Mouse (Mus musculus) heart, embryonic 12.5 days (tissue): ENCODE data around the gene Slc43a1. TPM values are rescaled to one million over a fixed set of nuclear protein-coding genes. Genes with fewer than 3 reads are reported as not detected.

ENCODE experiments used
- ATAC-seq: fragments of 200-750 bp; cut with Nextera tagmentation; 2 replicates; pipeline ENCODE4 v1.8.0; 2017; ENCODE audit warnings: moderate TSS enrichment, moderate library complexity; ENCODE audit not compliant: insufficient number of reproducible peaks, low FRiP score
- H3K27ac ChIP-seq: fragments of 300-500 bp; sonication (generic); 2 replicates; pipeline ENCODE4 v1.5.1; 2016; ENCODE audit warnings: mild to moderate bottlenecking, moderate library complexity; ENCODE audit not compliant: poor library complexity, severe bottlenecking
- H3K27me3 ChIP-seq: fragments of 300-500 bp; sonication (generic); replicated peaks from 2 replicates; pipeline ENCODE4 v1.6.1; 2016; ENCODE audit warnings: mild to moderate bottlenecking, moderate library complexity
- H3K36me3 ChIP-seq: fragments of 300-500 bp; sonication (generic); 2 replicates; pipeline ENCODE4 v1.6.1; 2016; ENCODE audit warnings: mild to moderate bottlenecking, moderate library complexity
- H3K4me1 ChIP-seq: fragments of 300-500 bp; sonication (generic); replicated peaks from 2 replicates; pipeline ENCODE4 v1.6.1; 2016; ENCODE audit warnings: mild to moderate bottlenecking
- H3K4me2 ChIP-seq: fragments of 300-500 bp; sonication (generic); 2 replicates; pipeline ENCODE4 v1.6.1; 2016; ENCODE audit warnings: mild to moderate bottlenecking, moderate library complexity
- H3K4me3 ChIP-seq: fragments of 300-500 bp; sonication (generic); 2 replicates; pipeline ENCODE4 v1.5.1; 2016; ENCODE audit warnings: mild to moderate bottlenecking
- H3K9ac ChIP-seq: fragments of 300-500 bp; sonication (generic); 2 replicates; pipeline ENCODE4 v1.6.1; 2016; ENCODE audit warnings: mild to moderate bottlenecking, moderate library complexity
- H3K9me3 ChIP-seq: fragments of 300-500 bp; sonication (generic); replicated peaks from 2 replicates; pipeline ENCODE4 v1.6.1; 2016; ENCODE audit warnings: mild to moderate bottlenecking, moderate library complexity
- WGBS: fragments of 180-500 bp; shearing (Covaris S2); methylation state at CpG from one replicate; pipeline ENCODE4 v1.1.7; 2016; 5-methylcytosine and 5-hydroxymethylcytosine counted together
- polyA plus RNA-seq: library from polyadenylated mRNA; unstranded; fragments of >200 nt; fragmentation: Nextera tagmentation; extraction: Ambion mirVana; gene quantifications from 2 replicates; pipeline ENCODE4 v1.2.1, GENCODE M21; 2016

Gene Slc43a1
- polyA plus RNA-seq, 1 experiment from 2014 or later: 21.8 TPM

DNA sequence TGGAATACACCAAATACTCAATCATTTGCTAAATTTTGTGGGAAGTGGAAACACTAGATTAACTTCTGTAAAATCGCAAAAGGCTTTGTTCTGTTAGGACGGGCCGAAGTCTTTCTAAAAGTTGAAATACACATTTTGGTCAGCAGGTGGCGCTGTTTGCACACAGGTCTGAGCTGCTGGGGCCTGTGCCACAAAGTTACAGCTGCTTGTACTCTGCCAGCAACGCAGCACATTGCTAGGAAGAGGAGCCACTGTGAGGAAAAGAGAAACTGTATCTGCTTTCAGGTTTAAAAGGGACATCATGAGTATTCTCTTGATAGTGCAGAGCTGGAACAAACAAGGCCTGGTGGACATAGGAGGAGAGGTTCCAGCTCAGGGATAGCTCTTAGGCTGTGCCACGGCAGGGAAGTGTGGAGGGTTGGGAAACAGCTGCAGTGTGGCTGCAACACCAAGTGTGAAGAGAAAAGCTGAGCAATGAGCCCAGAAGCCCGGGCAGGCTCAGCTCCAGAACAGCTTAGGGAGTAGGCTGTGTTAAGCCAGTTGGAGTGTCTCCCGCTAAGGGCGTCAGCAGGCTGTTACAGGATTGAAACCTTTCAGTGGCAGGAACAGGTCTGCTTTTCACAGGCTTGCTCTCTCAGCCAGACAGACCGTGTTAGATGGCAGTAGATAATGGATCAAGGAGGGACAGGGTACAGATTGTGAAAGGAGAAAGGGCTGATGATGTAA is 6.8 kb upstream of the Slc43a1 start:
- H3K4me1 ChIP-seq: peaks cover 13% of the 10 kb centered on the region
- H3K27ac ChIP-seq: no peak overlapping the region
- H3K9me3 ChIP-seq: no peaks in the 10 kb centered on the region
- H3K4me3 ChIP-seq: no peak overlapping the region
- 0 out of 2 replicates have a peak overlapping the region, but pooled peaks have one; percentile 30 for H3K9ac ChIP-seq
- H3K36me3 ChIP-seq: peaks cover 13% of the 10 kb centered on the region
- 30% methylated on average over 10 of the region's 10 CpGs for WGBS
- no peak overlapping the region for H3K4me2 ChIP-seq
- 0 out of 2 replicates have a peak, but pooled peaks cover 8% of the 10 kb centered on the region for H3K27me3 ChIP-seq
- peak; percentile 71 for ATAC-seq

DNA sequence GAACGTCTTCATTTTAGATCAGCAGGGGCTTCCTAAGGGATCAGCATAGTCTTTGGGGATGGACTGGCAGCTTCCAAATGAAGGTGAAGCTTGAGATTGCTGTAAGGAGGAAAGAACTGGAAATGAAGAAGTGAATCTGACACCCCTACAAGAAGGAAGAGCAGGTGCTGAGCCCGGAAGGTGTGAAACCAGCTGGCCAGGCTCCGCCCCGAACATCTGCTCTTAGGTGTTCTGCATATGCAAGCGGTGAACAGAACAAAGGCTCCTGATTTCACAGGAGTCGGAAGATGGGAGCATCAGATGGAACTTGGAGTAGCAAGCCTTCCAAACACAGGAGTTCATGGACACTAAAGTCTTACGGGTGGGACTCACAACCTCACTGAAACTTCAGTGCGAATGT is 1.5 kb upstream of the Slc43a1 start:
- H3K9ac ChIP-seq: no peak overlapping the region
- WGBS: 54% methylated on average over 8 of the region's 8 CpGs
- peaks cover 21% of the 10 kb centered on the region for H3K4me1 ChIP-seq
- H3K4me3 ChIP-seq: no peak overlapping the region
- H3K27ac ChIP-seq: no peak overlapping the region
- ATAC-seq: no peak
- no peaks in the 10 kb centered on the region for H3K36me3 ChIP-seq
- H3K27me3 ChIP-seq: 0 out of 2 replicates have a peak, but pooled peaks cover 10% of the 10 kb centered on the region
- H3K9me3 ChIP-seq: no peaks in the 10 kb centered on the region
- no peak overlapping the region for H3K4me2 ChIP-seq

DNA sequence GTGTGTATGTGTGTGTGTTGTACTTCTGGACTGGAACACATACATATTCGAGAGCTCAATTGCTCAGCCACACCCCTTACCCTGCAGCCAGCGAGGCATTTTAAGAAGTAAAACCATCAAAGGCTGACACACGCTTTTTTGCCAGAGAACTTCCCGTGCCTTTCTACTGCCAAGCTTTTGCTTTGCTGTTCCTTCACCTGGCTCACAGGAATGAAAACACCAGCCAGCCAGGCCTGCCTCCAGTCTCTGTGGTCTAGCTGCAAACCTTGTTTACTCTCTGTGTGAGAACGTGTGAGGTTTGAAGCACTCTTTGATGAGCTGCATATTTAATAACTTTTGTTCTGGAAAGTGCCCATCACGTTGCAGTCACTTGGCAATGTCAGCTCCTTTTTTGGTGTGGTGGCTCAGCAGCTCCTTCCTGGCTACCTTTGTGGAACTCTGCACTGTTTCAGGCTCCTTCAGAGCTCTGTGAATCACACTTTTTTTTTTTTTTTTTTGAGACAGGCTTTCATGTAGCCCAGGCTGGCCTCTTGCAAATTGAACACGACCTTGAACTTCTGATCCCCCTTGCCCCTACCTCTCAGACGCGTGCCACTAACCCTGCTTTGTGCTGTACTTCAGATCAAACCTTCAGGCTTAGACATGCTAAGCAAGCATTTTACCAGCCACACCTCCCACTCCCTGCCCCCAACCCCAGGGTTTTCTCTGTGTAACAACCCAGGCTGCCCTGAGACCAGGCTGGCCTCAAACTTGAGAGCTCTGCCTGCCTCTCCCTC is 645 bp upstream of the Slc43a1 start:
- H3K36me3 ChIP-seq: no peaks in the 10 kb centered on the region
- no peak overlapping the region for H3K27ac ChIP-seq
- 30% methylated on average over 9 of the region's 9 CpGs for WGBS
- peaks cover 23% of the 10 kb centered on the region for H3K4me1 ChIP-seq
- H3K9me3 ChIP-seq: no peaks in the 10 kb centered on the region
- ATAC-seq: no peak
- H3K9ac ChIP-seq: no peak overlapping the region
- H3K4me2 ChIP-seq: peak overlapping the region; percentile 93
- H3K27me3 ChIP-seq: 0 out of 2 replicates have a peak, but pooled peaks cover 10% of the 10 kb centered on the region
- no peak overlapping the region for H3K4me3 ChIP-seq

DNA sequence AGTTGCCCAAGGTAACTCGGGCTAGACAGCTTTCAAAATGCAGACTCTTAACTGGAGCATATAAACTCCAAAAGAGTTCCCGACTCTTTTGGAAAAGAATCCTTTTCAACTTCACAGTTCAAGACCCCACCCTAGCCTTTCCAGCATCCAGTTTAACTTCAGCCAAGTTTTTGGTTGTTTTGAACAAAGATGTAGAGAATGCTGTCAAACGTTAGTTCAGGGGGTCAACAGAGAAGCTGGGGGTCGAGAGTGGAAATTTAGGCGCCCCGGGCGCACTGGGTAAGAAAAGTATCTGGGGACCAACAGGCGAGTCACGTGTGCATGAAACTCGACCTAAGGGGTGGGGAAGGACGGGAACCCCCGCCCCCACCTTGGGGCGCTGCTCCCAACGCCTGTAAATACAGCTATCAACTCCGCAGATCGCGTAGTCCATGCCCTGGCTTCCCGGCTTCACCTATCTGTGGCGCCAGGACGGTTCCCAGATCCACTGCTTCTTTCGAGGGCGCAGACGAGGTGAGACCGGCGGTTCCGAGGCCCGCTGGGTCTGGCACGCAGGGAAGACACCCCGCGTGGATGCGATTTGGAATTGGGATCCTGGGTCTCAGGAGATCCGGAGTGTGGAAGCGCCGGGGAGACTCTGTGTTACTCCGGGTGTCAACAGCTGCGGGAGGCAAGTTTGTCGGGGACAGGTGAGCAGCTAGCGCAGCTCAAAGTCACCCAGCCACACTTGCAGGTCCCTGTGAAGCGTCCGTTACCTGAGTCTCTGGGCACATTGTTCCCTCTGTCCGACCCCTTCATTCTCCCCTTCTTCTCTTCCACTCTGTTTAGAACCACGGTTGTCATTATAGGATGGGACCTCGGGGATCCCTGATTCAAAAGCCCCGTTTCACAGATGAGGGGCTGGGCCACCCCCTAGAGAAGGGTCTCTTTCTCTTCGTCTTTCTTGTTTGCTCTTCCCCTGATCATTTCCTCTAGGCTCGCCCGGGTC is 637 bp downstream of the Slc43a1 start:
- Histone ChIP-seq H3K4me1 (peaks cover 30% of the 10 kb centered on the region), H3K9ac (peak overlapping the region; percentile 93), H3K27me3 (0 out of 2 replicates have a peak, but pooled peaks cover 10% of the 10 kb centered on the region), H3K9me3 (no peaks in the 10 kb centered on the region), H3K36me3 (no peaks in the 10 kb centered on the region), H3K27ac (peak overlapping the region; percentile 98), H3K4me3 (peak overlapping the region; percentile 90), H3K4me2 (peak overlapping the region; percentile 93)
- WGBS: under 1% methylated on average over 47 of the region's 47 CpGs
- peak; percentile 51; the same call in 1 of the 2 replicates for ATAC-seq

DNA sequence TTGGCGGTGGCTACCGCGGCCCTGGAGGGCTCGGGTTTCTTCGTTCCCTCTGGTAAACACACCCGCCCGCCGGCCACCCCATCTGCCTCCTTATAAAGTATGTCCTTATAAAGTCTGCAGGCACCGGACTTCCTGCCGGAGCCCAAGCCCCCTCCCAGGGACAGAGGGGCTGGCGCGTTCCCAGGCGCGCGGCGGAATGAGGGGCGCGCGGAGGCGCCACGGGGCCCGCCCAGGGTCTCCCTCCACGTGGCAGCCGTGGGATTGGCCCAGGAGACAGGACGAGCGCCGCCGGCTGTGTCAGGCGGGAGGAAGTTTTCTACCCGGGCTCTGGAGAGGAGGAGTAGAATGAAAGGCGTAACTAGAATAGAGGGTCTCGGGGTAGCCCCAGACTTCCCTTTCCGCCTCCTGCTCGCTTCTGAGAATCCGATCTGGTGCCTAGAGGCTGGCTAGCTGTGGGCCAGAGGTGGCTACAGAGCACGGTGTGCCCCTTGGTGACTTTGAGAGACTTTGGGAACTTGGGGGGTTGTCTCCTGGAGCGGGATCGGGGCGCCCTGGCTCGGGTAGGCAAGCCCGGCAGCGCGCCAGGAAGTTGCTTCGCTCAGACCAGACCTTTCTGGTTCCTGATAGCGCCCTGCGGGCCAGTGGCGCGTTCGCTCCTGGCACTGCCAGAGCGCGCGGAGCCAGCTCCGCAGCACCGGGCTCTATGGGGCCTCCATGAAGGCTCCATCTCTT is 1.5 kb downstream of the Slc43a1 start:
- peak; percentile 88 for ATAC-seq
- no peaks in the 10 kb centered on the region for H3K9me3 ChIP-seq
- peaks cover 36% of the 10 kb centered on the region for H3K4me1 ChIP-seq
- H3K27me3 ChIP-seq: 0 out of 2 replicates have a peak, but pooled peaks cover 10% of the 10 kb centered on the region
- peak overlapping the region; percentile 93 for H3K9ac ChIP-seq
- H3K4me2 ChIP-seq: peak overlapping the region; percentile 93
- peak overlapping the region; percentile 90 for H3K4me3 ChIP-seq
- WGBS: under 1% methylated on average over 54 of the region's 54 CpGs
- H3K36me3 ChIP-seq: 0 out of 2 replicates have a peak, but pooled peaks cover 5% of the 10 kb centered on the region
- H3K27ac ChIP-seq: peak overlapping the region; percentile 98

DNA sequence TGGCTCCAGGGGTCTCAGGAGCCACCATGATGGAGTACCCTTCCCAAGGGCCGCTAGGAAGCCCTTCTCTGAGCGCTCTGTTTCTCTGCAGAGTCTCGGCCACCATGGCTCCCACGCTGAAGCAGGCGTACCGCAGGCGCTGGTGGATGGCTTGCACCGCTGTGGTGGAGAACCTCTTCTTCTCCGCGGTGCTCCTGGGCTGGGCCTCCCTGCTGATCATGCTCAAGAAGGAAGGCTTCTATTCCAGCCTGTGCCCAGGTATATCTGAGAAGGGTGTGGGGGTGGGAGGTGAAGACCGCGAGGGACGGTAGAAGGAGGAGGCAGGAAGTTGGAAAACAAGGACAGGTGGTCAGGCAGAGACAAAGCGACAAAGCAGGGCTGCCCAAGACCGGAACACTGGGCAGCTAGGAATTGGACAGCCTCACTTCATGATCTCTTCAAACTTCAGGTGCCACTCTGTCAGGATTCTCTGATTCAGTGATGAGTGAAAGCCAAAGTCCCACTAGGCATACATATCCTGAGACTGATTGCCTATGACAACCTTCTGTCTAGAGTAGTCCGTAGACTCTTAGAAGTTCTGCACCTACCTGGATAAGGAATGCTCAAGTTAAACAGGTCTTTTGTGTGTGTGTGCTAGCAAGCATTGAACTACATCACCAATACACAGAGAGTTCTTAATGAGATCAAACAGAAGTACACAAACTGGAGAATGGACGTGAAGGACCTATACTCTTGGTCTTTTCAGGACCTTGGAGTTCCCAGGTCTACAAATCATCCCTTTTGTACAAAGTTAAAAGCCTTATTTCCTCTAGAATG is 2.3 kb downstream of the Slc43a1 start:
- 0 out of 2 replicates have a peak, but pooled peaks cover 8% of the 10 kb centered on the region for H3K36me3 ChIP-seq
- H3K27ac ChIP-seq: peak overlapping the region; percentile 98
- peaks cover 44% of the 10 kb centered on the region for H3K4me1 ChIP-seq
- H3K9me3 ChIP-seq: no peaks in the 10 kb centered on the region
- H3K4me3 ChIP-seq: peak overlapping the region; percentile 90
- H3K4me2 ChIP-seq: peak overlapping the region; percentile 93
- H3K9ac ChIP-seq: peak overlapping the region; percentile 93
- H3K27me3 ChIP-seq: 0 out of 2 replicates have a peak, but pooled peaks cover 7% of the 10 kb centered on the region
- ATAC-seq: 0 out of 2 replicates have a peak, but pooled peaks have one; percentile 2
- 6% methylated on average over 17 of the region's 17 CpGs for WGBS

DNA sequence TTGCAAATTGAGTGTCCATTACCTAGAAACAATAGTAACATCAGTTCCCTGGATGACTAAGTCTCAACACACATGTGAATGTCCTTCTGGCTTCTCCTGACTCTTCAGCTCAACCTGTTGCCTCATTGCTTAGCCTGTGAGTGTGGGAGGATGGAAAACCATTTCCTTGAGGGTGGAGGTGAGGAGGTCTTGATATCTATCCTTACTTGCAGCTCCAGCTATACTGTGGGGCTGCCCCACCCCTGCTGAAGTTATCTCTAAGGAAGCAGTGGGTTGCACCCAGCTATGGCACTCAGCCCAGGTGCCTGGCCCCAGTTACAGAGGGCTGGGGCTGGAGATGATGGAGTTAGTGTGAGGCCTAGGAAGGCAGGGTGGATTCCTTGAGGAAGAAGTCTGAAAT is 3.3 kb downstream of the Slc43a1 start:
- Histone ChIP-seq H3K36me3 (peaks cover 14% of the 10 kb centered on the region), H3K4me1 (peaks cover 44% of the 10 kb centered on the region), H3K9me3 (no peaks in the 10 kb centered on the region), H3K27ac (0 out of 2 replicates have a peak overlapping the region, but pooled peaks have one; percentile 48), H3K9ac (peak overlapping the region; percentile 93; the same call in 1 of the 2 replicates), H3K4me3 (peak overlapping the region; percentile 90), H3K27me3 (0 out of 2 replicates have a peak, but pooled peaks cover 3% of the 10 kb centered on the region), H3K4me2 (peak overlapping the region; percentile 93)
- ATAC-seq: peak; percentile 72

DNA sequence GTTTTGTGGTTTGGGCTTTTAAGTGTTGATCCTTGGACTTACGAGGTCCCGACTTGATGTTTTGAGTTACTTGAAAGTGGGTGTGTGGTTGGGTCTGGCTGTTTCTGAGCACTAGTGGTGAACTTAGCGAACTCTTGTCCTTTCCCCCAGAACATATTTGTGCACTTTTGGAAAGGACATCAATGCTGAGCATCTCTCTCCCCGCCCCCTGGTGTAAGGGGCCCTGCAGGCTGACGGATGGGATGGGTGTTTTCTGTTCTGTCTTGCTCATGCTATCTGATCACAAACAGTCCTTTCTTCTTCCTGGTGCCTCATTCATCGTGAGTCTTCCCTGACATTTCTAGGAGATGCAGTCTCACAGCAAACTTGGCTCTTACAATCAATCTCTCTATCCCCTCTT is 5.0 kb downstream of the Slc43a1 start:
- peaks cover 29% of the 10 kb centered on the region for H3K36me3 ChIP-seq
- 67% methylated on average over 6 of the region's 6 CpGs for WGBS
- no peak overlapping the region for H3K27ac ChIP-seq
- ATAC-seq: no peak
- H3K9me3 ChIP-seq: no peaks in the 10 kb centered on the region
- H3K27me3 ChIP-seq: no peaks in the 10 kb centered on the region
- H3K4me2 ChIP-seq: peak overlapping the region; percentile 2; the same call in 1 of the 2 replicates
- H3K4me3 ChIP-seq: no peak overlapping the region
- no peak overlapping the region for H3K9ac ChIP-seq
- H3K4me1 ChIP-seq: peaks cover 47% of the 10 kb centered on the region

DNA sequence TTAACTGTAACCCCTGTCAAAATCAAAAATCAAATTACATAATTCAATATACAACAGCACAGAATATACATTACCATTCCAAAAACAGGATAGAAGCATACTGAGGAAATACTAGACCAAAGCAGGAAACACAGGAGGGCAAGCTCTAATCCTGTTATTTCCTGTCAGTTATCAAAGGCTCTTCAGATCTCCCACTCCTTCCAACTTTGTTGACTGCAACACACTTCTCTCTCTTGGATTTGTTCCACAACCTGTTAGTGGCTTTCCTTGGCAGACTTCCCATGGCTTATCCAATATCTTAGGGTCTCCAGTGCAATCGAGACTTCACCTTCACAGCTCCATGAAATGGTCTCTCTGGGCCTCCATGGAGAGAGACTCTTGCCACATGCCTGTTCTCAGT is 6.6 kb downstream of the Slc43a1 start:
- no peaks in the 10 kb centered on the region for H3K27me3 ChIP-seq
- peak overlapping the region; percentile 34; the same call in 1 of the 2 replicates for H3K27ac ChIP-seq
- H3K36me3 ChIP-seq: peaks cover 44% of the 10 kb centered on the region
- H3K4me3 ChIP-seq: no peak overlapping the region
- H3K9me3 ChIP-seq: no peaks in the 10 kb centered on the region
- no peak overlapping the region for H3K4me2 ChIP-seq
- no peak for ATAC-seq
- peaks cover 58% of the 10 kb centered on the region for H3K4me1 ChIP-seq
- H3K9ac ChIP-seq: no peak overlapping the region
- 29% methylated on average over 1 of the region's 1 CpGs for WGBS
